ENCODE assay signal across 8 mouse cellular contexts in genomic region chr9:54981291-54982191, GRCm38 (mm10). TPM values are rescaled to one million over a fixed set of nuclear protein-coding genes. Genes with fewer than 3 reads are reported as not detected.
DNase-seq lines count a peak whose midpoint lies in the region; ATAC-seq and TF ChIP-seq lines count a peak whose summit lies in the region.

No protein-coding gene starts in this region.

- TF ChIP-seq POLR2A in kidney, adult 2 months (IDR thresholded peaks at IDR 0.05; ENCODE audit: low read depth, low read length): no peak

- H3K9ac ChIP-seq in forebrain, embryonic 14.5 days (ENCODE audit: low read length): peak overlapping the region; percentile 59
- H3K9ac ChIP-seq in lung, embryonic 14.5 days: peak overlapping the region; percentile 46

- no peaks in the 10 kb centered on the region for H3K36me3 ChIP-seq in forebrain, embryonic 14.5 days (ENCODE audit: control insufficient read depth, insufficient read depth, low read length)
- no peaks in the 10 kb centered on the region for H3K36me3 ChIP-seq in kidney, adult 2 months (ENCODE audit: control insufficient read depth, insufficient read depth, low read length)
- H3K36me3 ChIP-seq in lung, embryonic 14.5 days (ENCODE audit: insufficient read depth): no peaks in the 10 kb centered on the region

- DNase-seq in layer of hippocampus, adult 2 months (ENCODE audit: low spot score in 2 of 2): peak in 1 of 2 experiments; percentile 17
- no peak for DNase-seq in layer of hippocampus, adult 9-11 months
- DNase-seq in adrenal gland, postnatal 10 days: peak; percentile 55
- DNase-seq in forebrain, embryonic 14.5 days (ENCODE audit: low spot score): peak; percentile 59
- DNase-seq in kidney, adult 2 months: peak; percentile 15
- DNase-seq in lung, embryonic 14.5 days: peak; percentile 71
- DNase-seq in retina, embryonic 14.5 days (ENCODE audit: low spot score): peak; percentile 87
- DNase-seq in left cerebral cortex, postnatal 14 days (ENCODE audit: low spot score in 2 of 2): no peak

- H3K9me3 ChIP-seq in forebrain, embryonic 14.5 days (replicated peaks; ENCODE audit: control insufficient read depth, low read length): no peaks in the 10 kb centered on the region
- no peaks in the 10 kb centered on the region for H3K9me3 ChIP-seq in lung, embryonic 14.5 days (ENCODE audit: low read depth, low read length)

- WGBS in forebrain, embryonic 14.5 days: 1% methylated on average over 68 of the region's 85 CpGs
- WGBS in kidney, adult 2 months: 2% methylated on average over 85 of the region's 85 CpGs
- under 1% methylated on average over 85 of the region's 85 CpGs for WGBS in lung, embryonic 14.5 days

- no peak for TF ChIP-seq CTCF in layer of hippocampus, adult 2 months (conservative IDR thresholded peaks at IDR 0.05)
- no peak for TF ChIP-seq CTCF in kidney, adult 2 months (conservative IDR thresholded peaks at IDR 0.05; ENCODE audit: insufficient read depth, insufficient read length, low read depth, low read length)
- TF ChIP-seq CTCF in lung, embryonic 14.5 days (IDR thresholded peaks at IDR 0.05; ENCODE audit: low read depth): no peak

- peak overlapping the region; percentile 90 for H3K4me2 ChIP-seq in forebrain, embryonic 14.5 days (ENCODE audit: low read length)
- H3K4me2 ChIP-seq in lung, embryonic 14.5 days: peak overlapping the region; percentile 92

- peaks cover 20% of the 10 kb centered on the region for H3K27me3 ChIP-seq in forebrain, embryonic 14.5 days (replicated peaks; ENCODE audit: control insufficient read depth, insufficient read depth, low read length)
- H3K27me3 ChIP-seq in kidney, adult 2 months (replicated peaks; ENCODE audit: control insufficient read depth, insufficient read depth, low read length): peaks cover 4% of the 10 kb centered on the region; the same call in 1 of the 2 replicates
- peaks cover 39% of the 10 kb centered on the region for H3K27me3 ChIP-seq in lung, embryonic 14.5 days (ENCODE audit: insufficient read depth, low read length)

- peak; percentile 92 for ATAC-seq in forebrain, embryonic 14.5 days
- ATAC-seq in lung, embryonic 14.5 days (ENCODE audit: insufficient read depth): peak; percentile 77; the same call in 1 of the 2 replicates

- H3K4me1 ChIP-seq in forebrain, embryonic 14.5 days (ENCODE audit: control insufficient read depth, insufficient read depth, low read length): peaks cover 9% of the 10 kb centered on the region
- no peaks in the 10 kb centered on the region for H3K4me1 ChIP-seq in kidney, adult 2 months (ENCODE audit: control insufficient read depth, insufficient read depth, low read length)
- no peaks in the 10 kb centered on the region for H3K4me1 ChIP-seq in lung, embryonic 14.5 days (ENCODE audit: insufficient read depth)

- no peak overlapping the region for H3K27ac ChIP-seq in layer of hippocampus, adult 2 months
- no peak overlapping the region for H3K27ac ChIP-seq in forebrain, embryonic 14.5 days (ENCODE audit: low read depth, low read length)
- H3K27ac ChIP-seq in kidney, adult 2 months (ENCODE audit: insufficient read depth, low read depth, low read length): no peak overlapping the region
- H3K27ac ChIP-seq in lung, embryonic 14.5 days (ENCODE audit: low read depth): no peak overlapping the region

- intact Hi-C loops in left cerebral cortex, postnatal 14 days (cut with DNase I): no loop called here

- peak overlapping the region; percentile 53 for H3K4me3 ChIP-seq in layer of hippocampus, adult 2 months
- peak overlapping the region; percentile 54 for H3K4me3 ChIP-seq in forebrain, embryonic 14.5 days (ENCODE audit: low read depth, low read length)
- H3K4me3 ChIP-seq in kidney, adult 2 months (ENCODE audit: insufficient read depth, low read depth, low read length): peak overlapping the region; percentile 29
- peak overlapping the region; percentile 58 for H3K4me3 ChIP-seq in lung, embryonic 14.5 days (ENCODE audit: low read depth, low read length)

RNA-seq across cellular contexts. Expression of gene Chrna5, which starts 0.9 kb away (rescaled TPM):
- 1 to 10 TPM; 7.4 to 7.8 TPM for total RNA-seq in layer of hippocampus, adult 2 months (2021)
- total RNA-seq in adrenal gland, postnatal 10 days (2021): 1 to 10 TPM in 1 of 2 experiments, under 1 TPM in 1; 0.99 to 2.5 TPM
- polyA plus RNA-seq in forebrain, embryonic 14.5 days (2014; fragmentation: Nextera tagmentation; extraction: Ambion mirVana): 1.0 and 1.1 TPM in 2 replicates
- polyA plus RNA-seq in kidney, adult 2 months (2012; rRNA removed): not detected in 2 replicates
- polyA plus RNA-seq in lung, embryonic 14.5 days (2014; fragmentation: Nextera tagmentation; extraction: Ambion mirVana): 0.21 and 0.39 TPM in 2 replicates
- 1 to 10 TPM; 5.2 to 5.8 TPM for total RNA-seq in left cerebral cortex, postnatal 14 days (2021)

RNA-seq across cellular contexts. Expression of gene AY074887, which starts 30.7 kb away (rescaled TPM):
- not detected for total RNA-seq in layer of hippocampus, adult 2 months (2021)
- not detected for total RNA-seq in adrenal gland, postnatal 10 days (2021)
- 0.80 and 1.7 TPM in 2 replicates for polyA plus RNA-seq in forebrain, embryonic 14.5 days (2014; fragmentation: Nextera tagmentation; extraction: Ambion mirVana)
- polyA plus RNA-seq in kidney, adult 2 months (2012; rRNA removed): not detected in 2 replicates
- polyA plus RNA-seq in lung, embryonic 14.5 days (2014; fragmentation: Nextera tagmentation; extraction: Ambion mirVana): 1.3 and 1.5 TPM in 2 replicates
- not detected for total RNA-seq in left cerebral cortex, postnatal 14 days (2021)

RNA-seq across cellular contexts. Expression of gene Psma4, which starts 31.0 kb away (rescaled TPM):
- 100 to 1,000 TPM; 127 to 136 TPM for total RNA-seq in layer of hippocampus, adult 2 months (2021)
- total RNA-seq in adrenal gland, postnatal 10 days (2021): 100 to 1,000 TPM; 192 to 197 TPM
- polyA plus RNA-seq in forebrain, embryonic 14.5 days (2014; fragmentation: Nextera tagmentation; extraction: Ambion mirVana): 323 and 355 TPM in 2 replicates
- polyA plus RNA-seq in kidney, adult 2 months (2012; rRNA removed): 89.3 and 121 TPM in 2 replicates
- 295 and 298 TPM in 2 replicates for polyA plus RNA-seq in lung, embryonic 14.5 days (2014; fragmentation: Nextera tagmentation; extraction: Ambion mirVana)
- total RNA-seq in left cerebral cortex, postnatal 14 days (2021): 100 to 1,000 TPM; 124 to 135 TPM

RNA-seq across cellular contexts. Expression of gene Chrna3, which starts 44.8 kb away (rescaled TPM):
- total RNA-seq in layer of hippocampus, adult 2 months (2021): under 1 TPM; 0.17 to 0.18 TPM
- 10 to 100 TPM in 1 of 2 experiments, 1 to 10 TPM in 1; 9.4 to 14.5 TPM for total RNA-seq in adrenal gland, postnatal 10 days (2021)
- polyA plus RNA-seq in forebrain, embryonic 14.5 days (2014; fragmentation: Nextera tagmentation; extraction: Ambion mirVana): 5.5 and 5.6 TPM in 2 replicates
- 0.42 and 2.1 TPM in 2 replicates for polyA plus RNA-seq in kidney, adult 2 months (2012; rRNA removed)
- polyA plus RNA-seq in lung, embryonic 14.5 days (2014; fragmentation: Nextera tagmentation; extraction: Ambion mirVana): 0.16 and 0.37 TPM in 2 replicates
- 1 to 10 TPM; 1.8 to 2.0 TPM for total RNA-seq in left cerebral cortex, postnatal 14 days (2021)

Comparison
In these comparisons a context has a peak if more than half of its experiments do, and no peak if none do; other contexts are left out.
1. DNase-seq: peak in adrenal gland, postnatal 10 days (single experiment), forebrain, embryonic 14.5 days (single experiment), kidney, adult 2 months (single experiment), lung, embryonic 14.5 days (single experiment) and retina, embryonic 14.5 days (single experiment); none in layer of hippocampus, adult 9-11 months (single experiment) and left cerebral cortex, postnatal 14 days (0 of 2).
2. Peak in every context shown above with its lines, with median percentiles within 50 percentile points of each other: H3K4me3 ChIP-seq.